Comparison of ENCODE assay signal across 18 mouse cellular contexts in the genomic region with DNA sequence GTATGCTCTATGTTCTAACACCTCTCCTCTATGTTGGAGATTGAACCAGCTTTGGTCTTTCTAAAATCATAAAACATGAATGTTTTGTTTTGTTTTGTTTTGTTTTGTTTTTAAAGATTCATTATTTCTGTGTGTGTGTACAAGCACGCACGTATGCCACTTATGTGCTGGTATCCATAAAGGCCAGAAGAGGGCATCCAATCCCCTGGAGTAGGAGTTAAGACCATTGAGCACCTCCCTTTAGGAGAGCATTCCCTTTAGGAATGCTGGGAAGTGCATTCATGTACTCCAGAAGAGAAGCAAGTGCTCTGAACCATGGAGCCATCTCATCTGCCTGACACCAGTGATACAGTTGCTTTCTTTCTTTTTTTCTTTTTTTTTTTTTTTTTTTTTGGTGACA. TPM values are rescaled to one million over a fixed set of nuclear protein-coding genes. Genes with fewer than 3 reads are reported as not detected.
DNase-seq lines count a peak whose midpoint lies in the region; ATAC-seq and TF ChIP-seq lines count a peak whose summit lies in the region.
"Had no signal": no experiment of that assay in that cellular context is flagged by ENCODE, and none has a peak within 500 bp of the region (broad histone marks: within the 10 kb centered on the region; RNA-seq: fewer than 3 reads in every experiment).

No protein-coding gene starts in this region.

- peak; percentile 10; the same call in 1 of the 2 replicates for TF ChIP-seq CTCF in heart, postnatal 0 days (IDR thresholded peaks at IDR 0.05; ENCODE audit: low read depth)
- no peak for TF ChIP-seq CTCF in liver, adult 2 months (IDR thresholded peaks at IDR 0.05; ENCODE audit: low read depth, low read length)
- peak; percentile 41 for TF ChIP-seq CTCF in E14TG2a.4 (conservative IDR thresholded peaks at IDR 0.05; ENCODE audit: low read length)

- TF ChIP-seq POLR2A in liver, adult 2 months (IDR thresholded peaks at IDR 0.05; ENCODE audit: extremely low read depth, insufficient read depth, low read length) = no peak

- H3K9me3 ChIP-seq in heart, postnatal 0 days (replicated peaks; ENCODE audit: control insufficient read depth, low read length) = no peaks in the 10 kb centered on the region
- no peaks in the 10 kb centered on the region for H3K9me3 ChIP-seq in liver, embryonic 12.5 days (replicated peaks)
- no peaks in the 10 kb centered on the region for H3K9me3 ChIP-seq in E14TG2a.4 (ENCODE audit: low read length)
- H3K9me3 ChIP-seq in ES-E14 (ENCODE audit: control insufficient read depth, insufficient read depth, low read depth, low read length) = no peaks in the 10 kb centered on the region
- H3K9me3 ChIP-seq: heart, embryonic 10.5 days; limb, embryonic 10.5 days had no signal

- H3K27ac ChIP-seq in heart, postnatal 0 days (ENCODE audit: low read depth) = no peak overlapping the region
- no peak overlapping the region for H3K27ac ChIP-seq in liver, adult 2 months (replicated peaks; ENCODE audit: insufficient read depth, low read depth, low read length)
- no peak overlapping the region for H3K27ac ChIP-seq in liver, embryonic 12.5 days
- H3K27ac ChIP-seq in ES-E14 (ENCODE audit: insufficient read depth, low read depth, low read length, poor library complexity, severe bottlenecking) = no peak overlapping the region
- H3K27ac ChIP-seq: heart, embryonic 10.5 days; limb, embryonic 10.5 days had no signal

- ATAC-seq in heart, postnatal 0 days (ENCODE audit: insufficient read depth, low read depth) = no peak
- no peak for ATAC-seq in liver, embryonic 12.5 days
- ATAC-seq: forebrain, postnatal 0 days had no signal

- H3K27me3 ChIP-seq in heart, postnatal 0 days (ENCODE audit: control insufficient read depth, insufficient read depth, low read length) = no peaks in the 10 kb centered on the region
- no peaks in the 10 kb centered on the region for H3K27me3 ChIP-seq in liver, adult 2 months (ENCODE audit: control insufficient read depth, insufficient read depth, low read length)
- H3K27me3 ChIP-seq in liver, embryonic 12.5 days (replicated peaks) = no peaks in the 10 kb centered on the region
- H3K27me3 ChIP-seq in E14TG2a.4 (ENCODE audit: insufficient read depth, low read length) = no peaks in the 10 kb centered on the region
- H3K27me3 ChIP-seq: CH12.LX had no signal

- H3K9ac ChIP-seq in heart, postnatal 0 days (replicated peaks; ENCODE audit: low read depth, low read length) = no peak overlapping the region
- no peak overlapping the region for H3K9ac ChIP-seq in liver, adult 2 months (ENCODE audit: low read depth, low read length)
- no peak overlapping the region for H3K9ac ChIP-seq in liver, embryonic 12.5 days
- H3K9ac ChIP-seq in ES-E14 (ENCODE audit: insufficient read depth, low read depth, low read length, poor library complexity, severe bottlenecking) = no peak overlapping the region
- H3K9ac ChIP-seq: forebrain, postnatal 0 days had no signal

- DNase-seq in heart, postnatal 0 days (ENCODE audit: low spot score) = no peak
- DNase-seq in heart, postnatal 14 days = no peak
- DNase-seq in liver, adult 2 months (ENCODE audit: extremely low read depth, low read depth, low spot score) = peak; percentile 24
- no peak for DNase-seq in ES-E14 (ENCODE audit: low read depth, low spot score)
- no peak for DNase-seq in adrenal gland, postnatal 36 days
- DNase-seq: adrenal gland, postnatal 25 days; B cell, adult 2 months; cerebellum, adult 11 months; cerebellum, adult 9-11 months; forebrain, postnatal 0 days; gastrocnemius, postnatal 36 days; liver had no signal

- WGBS in heart, postnatal 0 days = 95% methylated on average over 2 of the region's 2 CpGs
- WGBS in liver, adult 2 months = 95% methylated on average over 2 of the region's 2 CpGs
- 69% methylated on average over 2 of the region's 2 CpGs for WGBS in liver, embryonic 12.5 days (ENCODE audit: insufficient replicate concordance)

- intact Hi-C loops in heart, postnatal 14 days (cut with DNase I) = no loop called here

- TF ChIP-seq EP300 in heart, postnatal 0 days (IDR thresholded peaks at IDR 0.05; ENCODE audit: low read depth) = no peak

- no peak overlapping the region for H3K4me2 ChIP-seq in heart, postnatal 0 days (ENCODE audit: low read depth, low read length)
- H3K4me2 ChIP-seq in liver, embryonic 12.5 days = no peak overlapping the region
- H3K4me2 ChIP-seq: midbrain, embryonic 11.5 days had no signal

- no peak overlapping the region for H3K4me3 ChIP-seq in heart, postnatal 0 days (ENCODE audit: low read depth, low read length)
- H3K4me3 ChIP-seq in liver, adult 2 months (ENCODE audit: insufficient read depth, low read depth, low read length) = no peak overlapping the region
- no peak overlapping the region for H3K4me3 ChIP-seq in liver, embryonic 12.5 days
- no peak overlapping the region for H3K4me3 ChIP-seq in E14TG2a.4 (replicated peaks; ENCODE audit: low read length)
- no peak overlapping the region for H3K4me3 ChIP-seq in ES-E14 (ENCODE audit: insufficient read depth in 1 of 2, low read depth in 1 of 2, low read length in 2 of 2, poor library complexity in 1 of 2, severe bottlenecking in 1 of 2)
- H3K4me3 ChIP-seq: heart, embryonic 10.5 days; limb, embryonic 10.5 days had no signal

- in situ Hi-C loops in ES-E14 (cut with MboI; ENCODE audit: low sequenced_read_pairs in 2 of 2, unreplicated experiment in 2 of 2) = no loop called here

- no peaks in the 10 kb centered on the region for H3K36me3 ChIP-seq in heart, postnatal 0 days (replicated peaks; ENCODE audit: control insufficient read depth, insufficient read depth, low read length)
- H3K36me3 ChIP-seq in liver, adult 2 months (ENCODE audit: control insufficient read depth, insufficient read depth, low read length) = no peaks in the 10 kb centered on the region
- no peaks in the 10 kb centered on the region for H3K36me3 ChIP-seq in liver, embryonic 12.5 days
- H3K36me3 ChIP-seq in E14TG2a.4 (ENCODE audit: insufficient read depth, low read length) (no peaks in the 10 kb centered on the region), ES-E14 (ENCODE audit: control insufficient read depth, insufficient read depth, low read length, poor library complexity, severe bottlenecking) (no peaks in the 10 kb centered on the region)
- H3K36me3 ChIP-seq: heart, embryonic 10.5 days; limb, embryonic 10.5 days had no signal

- H3K4me1 ChIP-seq in heart, postnatal 0 days (ENCODE audit: control insufficient read depth, insufficient read depth) = no peaks in the 10 kb centered on the region
- H3K4me1 ChIP-seq in liver, adult 2 months (ENCODE audit: control insufficient read depth, insufficient read depth, low read length) = no peaks in the 10 kb centered on the region
- H3K4me1 ChIP-seq in liver, embryonic 12.5 days = no peaks in the 10 kb centered on the region
- H3K4me1 ChIP-seq in E14TG2a.4 (replicated peaks; ENCODE audit: low read depth, low read length) (peaks cover 44% of the 10 kb centered on the region), ES-E14 (ENCODE audit: control insufficient read depth in 2 of 2, insufficient read depth in 2 of 2, low read length in 2 of 2, poor library complexity in 1 of 2) (peaks cover 0 to 5% of the 10 kb centered on the region in 2 experiments; a peak in 2 of 4 replicates)
- H3K4me1 ChIP-seq: heart, embryonic 10.5 days; limb, embryonic 10.5 days had no signal

- H3K79me2 ChIP-seq in liver, adult 2 months (ENCODE audit: control insufficient read depth, insufficient read depth, low read length) = no peaks in the 10 kb centered on the region

TF ChIP-seq in ES-E14, 5 proteins besides CTCF, POLR2A, EP300 and RAD21:
- TF ChIP-seq ZC3H11A (IDR thresholded peaks at IDR 0.05; ENCODE audit: borderline replicate concordance, low read depth, low read length) (peak; percentile 78), ZNF384 (IDR thresholded peaks at IDR 0.05; ENCODE audit: low read depth, low read length) (peak; percentile 72; the same call in 1 of the 2 replicates), HCFC1 (IDR thresholded peaks at IDR 0.05; ENCODE audit: borderline replicate concordance, insufficient read depth, low read length) (no peak), CHD2 (IDR thresholded peaks at IDR 0.05; ENCODE audit: low read depth, low read length) (no peak), MAFK (IDR thresholded peaks at IDR 0.05; ENCODE audit: insufficient read depth, low read depth, low read length) (no peak)

RNA-seq across cellular contexts. Expression of gene Zfp462, which starts 21.5 kb away (rescaled TPM):
- total RNA-seq in heart, postnatal 0 days (2014; rRNA removed; ENCODE audit: low replicate concordance) = 5.5 and 6.6 TPM in 2 replicates
- polyA plus RNA-seq in heart, postnatal 0 days (2015; fragmentation: Nextera tagmentation; extraction: Ambion mirVana) = 1.0 and 1.1 TPM in 2 replicates
- total RNA-seq in heart, postnatal 14 days (2021) = 10 to 100 TPM; 13.0 TPM
- total RNA-seq in liver, adult 2 months (2014; rRNA removed) = 0.18 and 0.27 TPM in 2 replicates
- polyA plus RNA-seq in liver, adult 2 months (2012; rRNA removed) = 0.22 and 0.41 TPM in 2 replicates
- polyA plus RNA-seq in liver, embryonic 12.5 days (2016; fragmentation: Nextera tagmentation; extraction: Ambion mirVana) = 0.33 and 0.38 TPM in 2 replicates
- total RNA-seq in ES-E14 (2012; rRNA removed) = 48.8 and 63.7 TPM in 2 replicates
- total RNA-seq in adrenal gland, postnatal 36 days (2021) = 10 to 100 TPM; 39.9 to 61.7 TPM
- total RNA-seq: CH12.LX had no signal
